Mouse (Mus musculus): ENCODE results near the gene Kcnb1. TPM values are rescaled to one million over a fixed set of nuclear protein-coding genes. Genes with fewer than 3 reads are reported as not detected.
"Not testable (repeated sequence)": the region's sequence is repeated elsewhere in the genome, so short reads cannot be mapped to it uniquely, and the experiment has no call there.

Gene Kcnb1
- polyA plus RNA-seq, 3 experiments from 2014 or later = 0.87 to 1.1 (median 0.88) TPM

- ATAC-seq = not testable (repeated sequence)
These were observed 14.7 kb upstream of the Kcnb1 start for GRCm38 (mm10) chr2:167204686-167205085.

- ATAC-seq = no peak
These were observed 13.7 kb upstream of the Kcnb1 start for GRCm38 (mm10) chr2:167203505-167204166.

- no peak for ATAC-seq
These were observed 11.7 kb upstream of the Kcnb1 start for GRCm38 (mm10) chr2:167201463-167202291.

GRCm38 (mm10) chr2:167198660-167199427, 8.9 kb upstream of the Kcnb1 start:
- ATAC-seq = no peak

- no peak for ATAC-seq
These were observed 3.4 kb upstream of the Kcnb1 start for GRCm38 (mm10) chr2:167193361-167193760.

- no peak for ATAC-seq
These were observed 472 bp downstream of the Kcnb1 start for GRCm38 (mm10) chr2:167189291-167190075.

- no peak for ATAC-seq
These were observed 1.4 kb downstream of the Kcnb1 start for GRCm38 (mm10) chr2:167188315-167189207.

- no peak for ATAC-seq
These were observed 2.8 kb downstream of the Kcnb1 start for GRCm38 (mm10) chr2:167187119-167187518.

- no peak for ATAC-seq
These were observed 3.4 kb downstream of the Kcnb1 start for GRCm38 (mm10) chr2:167186544-167186943.

- no peak for ATAC-seq
These were observed 4.0 kb downstream of the Kcnb1 start for GRCm38 (mm10) chr2:167186003-167186402.

GRCm38 (mm10) chr2:167185432-167185831, 4.5 kb downstream of the Kcnb1 start:
- no peak for ATAC-seq

- no peak for ATAC-seq
These were observed 8.1 kb downstream of the Kcnb1 start for GRCm38 (mm10) chr2:167181662-167182389.

- no peak for ATAC-seq
These were observed 8.9 kb downstream of the Kcnb1 start for GRCm38 (mm10) chr2:167181096-167181495.

GRCm38 (mm10) chr2:167179301-167179700, 10.7 kb downstream of the Kcnb1 start:
- no peak for ATAC-seq

- ATAC-seq = no peak
These were observed 12.7 kb downstream of the Kcnb1 start for GRCm38 (mm10) chr2:167177231-167177641.

- no peak for ATAC-seq
These were observed 14.7 kb downstream of the Kcnb1 start for GRCm38 (mm10) chr2:167175284-167175683.

- ATAC-seq = no peak
These were observed 16.7 kb downstream of the Kcnb1 start for GRCm38 (mm10) chr2:167173051-167173875.

- ATAC-seq = no peak
These were observed 22.3 kb downstream of the Kcnb1 start for GRCm38 (mm10) chr2:167167515-167168212.

- ATAC-seq = no peak
These were observed 26.4 kb downstream of the Kcnb1 start for GRCm38 (mm10) chr2:167163600-167163999.

Data from inflammation-experienced regulatory T-cells, adult 6 months (primary cell).